Mouse (Mus musculus) heart, postnatal 0 days (tissue): Measurements from ENCODE around the gene Degs2. TPM values are rescaled to one million over a fixed set of nuclear protein-coding genes. Genes with fewer than 3 reads are reported as not detected.

Experiments used
- ATAC-seq: fragments of 200-750 bp; cut with Nextera tagmentation; 2 replicates; pipeline ENCODE4 v1.8.0; 2017; ENCODE audit warnings: low read depth, moderate number of reproducible peaks, moderate library complexity; ENCODE audit not compliant: insufficient read depth
- DNase-seq: peaks from one replicate; pipeline ENCODE4 v3.0.0-alpha.2; 2016; ENCODE audit warnings: low spot score
- H3K27ac ChIP-seq: fragments of 300-500 bp; sonication (generic); 2 replicates; pipeline ENCODE4 v1.5.1; 2014; ENCODE audit warnings: low read depth, mild to moderate bottlenecking
- H3K27me3 ChIP-seq: fragments of 300-500 bp; sonication (generic); 2 replicates; pipeline ENCODE4 v1.6.1; 2014; ENCODE audit warnings: low read length, mixed read lengths; ENCODE audit not compliant: control insufficient read depth, insufficient read depth
- H3K36me3 ChIP-seq: fragments of 300-500 bp; sonication (generic); replicated peaks from 2 replicates; pipeline ENCODE4 v1.6.1; 2014; ENCODE audit warnings: low read length, mixed read lengths; ENCODE audit not compliant: control insufficient read depth, insufficient read depth
- H3K4me1 ChIP-seq: fragments of 300-500 bp; sonication (generic); 2 replicates; pipeline ENCODE4 v1.6.1; 2014; ENCODE audit warnings: antibody characterized with exemption; ENCODE audit not compliant: control insufficient read depth, insufficient read depth
- H3K4me2 ChIP-seq: fragments of 300-500 bp; sonication (generic); 2 replicates; pipeline ENCODE4 v1.6.1; 2014; ENCODE audit warnings: low read depth, mild to moderate bottlenecking, low read length, moderate library complexity
- H3K4me3 ChIP-seq: fragments of 300-500 bp; sonication (generic); 2 replicates; pipeline ENCODE4 v1.5.1; 2014; ENCODE audit warnings: low read depth, low read length
- H3K9ac ChIP-seq: fragments of 300-500 bp; sonication (generic); replicated peaks from 2 replicates; pipeline ENCODE4 v1.6.1; 2014; ENCODE audit warnings: low read depth, low read length, mixed read lengths
- H3K9me3 ChIP-seq: fragments of 300-500 bp; sonication (generic); replicated peaks from 2 replicates; pipeline ENCODE4 v1.6.1; 2016; ENCODE audit warnings: low read length; ENCODE audit not compliant: control insufficient read depth
- CTCF ChIP-seq: IDR thresholded peaks from 2 replicates; pipeline ENCODE4 v1.5.1; 2016; ENCODE audit warnings: antibody characterized with exemption, control low read depth, low read depth
- EP300 ChIP-seq: IDR thresholded peaks from 2 replicates; pipeline ENCODE4 v1.6.1; 2016; ENCODE audit warnings: antibody characterized with exemption, low read depth
- WGBS: fragments of 180-500 bp; shearing (Covaris S2); extraction: QIAGEN DNeasy Blood & Tissue Kit; methylation state at CpG from one replicate; pipeline ENCODE4 v1.1.7; 2014; 5-methylcytosine and 5-hydroxymethylcytosine counted together
- polyA plus RNA-seq: library from polyadenylated mRNA; unstranded; fragments of >200 nt; fragmentation: Nextera tagmentation; extraction: Ambion mirVana; gene quantifications from 2 replicates; pipeline ENCODE4 v1.2.1, GENCODE M21; 2015
- total RNA-seq: library from RNA; depleted of rRNA; stranded (reverse); fragments of >200 nt; gene quantifications from 2 replicates; pipeline ENCODE4 v1.2.3, GENCODE M21; 2014; ENCODE audit warnings: low replicate concordance; rRNA removed

Degs2 gene
- 2.3 TPM in 1 of 2 replicates, not detected in the other for total RNA-seq
- 0.12 and 0.38 TPM in 2 replicates for polyA plus RNA-seq

GRCm38 (mm10) chr12:108702185-108702584 is at the start of gene Degs2:
Gene Degs2, minus strand, starts transcription at chr12:108702315.
- peaks cover 16% of the 10 kb centered on the region for H3K4me1 ChIP-seq
- DNase-seq: no peak
- 0 out of 2 replicates have a peak, but pooled peaks have one; percentile 24 for ATAC-seq
- H3K27me3 ChIP-seq: peaks cover 31% of the 10 kb centered on the region
- no peak within 1 kb of the TSS for H3K9ac ChIP-seq
- no peak within 1 kb of the TSS; the same call in 1 of the 2 replicates for H3K27ac ChIP-seq
- peak within 1 kb of the TSS; percentile 28 for H3K4me3 ChIP-seq
- TF ChIP-seq CTCF: no peak
- TF ChIP-seq EP300: no peak
- H3K36me3 ChIP-seq: no peaks in the 10 kb centered on the region
- 3% methylated on average over 30 of the region's 32 CpGs for WGBS
- H3K9me3 ChIP-seq: no peaks in the 10 kb centered on the region
- H3K4me2 ChIP-seq: peak within 1 kb of the TSS; percentile 49

GRCm38 (mm10) chr12:108751790-108752189 is 49.7 kb upstream of the Degs2 start:
- H3K27me3 ChIP-seq: 0 out of 2 replicates have a peak, but pooled peaks cover 5% of the 10 kb centered on the region
- no peak overlapping the region; the same call in 1 of the 2 replicates for H3K27ac ChIP-seq
- 32% methylated on average over 9 of the region's 9 CpGs for WGBS
- H3K9ac ChIP-seq: no peak overlapping the region
- no peaks in the 10 kb centered on the region for H3K4me1 ChIP-seq
- TF ChIP-seq EP300: no peak
- TF ChIP-seq CTCF: no peak
- H3K4me3 ChIP-seq: no peak overlapping the region
- H3K36me3 ChIP-seq: no peaks in the 10 kb centered on the region
- peaks cover 4% of the 10 kb centered on the region for H3K9me3 ChIP-seq
- DNase-seq: peak; percentile 15
- peak; percentile 69; the same call in 1 of the 2 replicates for ATAC-seq
- H3K4me2 ChIP-seq: no peak overlapping the region

- Histone ChIP-seq H3K4me3 (no peak overlapping the region), H3K4me2 (no peak overlapping the region), H3K9ac (no peak overlapping the region), H3K27me3 (0 out of 2 replicates have a peak, but pooled peaks cover 5% of the 10 kb centered on the region), H3K9me3 (peaks cover 4% of the 10 kb centered on the region), H3K36me3 (no peaks in the 10 kb centered on the region), H3K4me1 (no peaks in the 10 kb centered on the region), H3K27ac (no peak overlapping the region)
- TF ChIP-seq EP300 (no peak), CTCF (no peak)
- WGBS: 54% methylated on average over 3 of the region's 3 CpGs
- ATAC-seq (no peak), DNase-seq (no peak)
Observed at GRCm38 (mm10) chr12:108750226-108750625, 48.1 kb upstream of the Degs2 start.

- H3K9ac ChIP-seq: no peak overlapping the region
- H3K4me2 ChIP-seq: no peak overlapping the region
- TF ChIP-seq EP300 (no peak), CTCF (no peak)
- H3K9me3 ChIP-seq: peaks cover 4% of the 10 kb centered on the region
- ATAC-seq (no peak), DNase-seq (no peak)
- H3K4me1 ChIP-seq: no peaks in the 10 kb centered on the region
- 0 out of 2 replicates have a peak, but pooled peaks cover 5% of the 10 kb centered on the region for H3K27me3 ChIP-seq
- no peaks in the 10 kb centered on the region for H3K36me3 ChIP-seq
- H3K4me3 ChIP-seq: no peak overlapping the region
- 82% methylated on average over 9 of the region's 9 CpGs for WGBS
- no peak overlapping the region for H3K27ac ChIP-seq
Observed at GRCm38 (mm10) chr12:108749454-108749853, 47.3 kb upstream of the Degs2 start.

GRCm38 (mm10) chr12:108749019-108749418 is 46.9 kb upstream of the Degs2 start:
- Histone ChIP-seq H3K36me3 (no peaks in the 10 kb centered on the region), H3K4me3 (no peak overlapping the region), H3K27ac (no peak overlapping the region), H3K9ac (no peak overlapping the region), H3K4me1 (no peaks in the 10 kb centered on the region), H3K27me3 (0 out of 2 replicates have a peak, but pooled peaks cover 5% of the 10 kb centered on the region), H3K9me3 (peaks cover 4% of the 10 kb centered on the region), H3K4me2 (no peak overlapping the region)
- TF ChIP-seq EP300: no peak
- TF ChIP-seq CTCF: no peak
- 79% methylated on average over 6 of the region's 6 CpGs for WGBS
- ATAC-seq: no peak
- no peak for DNase-seq

- Histone ChIP-seq H3K27ac (no peak overlapping the region), H3K4me3 (no peak overlapping the region), H3K4me2 (no peak overlapping the region), H3K4me1 (no peaks in the 10 kb centered on the region), H3K9me3 (peaks cover 4% of the 10 kb centered on the region), H3K27me3 (no peaks in the 10 kb centered on the region), H3K36me3 (no peaks in the 10 kb centered on the region), H3K9ac (no peak overlapping the region)
- ATAC-seq (no peak), DNase-seq (no peak)
- no peak for TF ChIP-seq EP300
- TF ChIP-seq CTCF: no peak
Observed at GRCm38 (mm10) chr12:108745990-108746389, 43.9 kb upstream of the Degs2 start.
